Mouse (Mus musculus) embryonic facial prominence, embryonic 12.5 days (tissue): ENCODE data around the gene Cfap97d2. TPM values are rescaled to one million over a fixed set of nuclear protein-coding genes. Genes with fewer than 3 reads are reported as not detected.
A peak's percentile ranks its signal among the peaks of the same experiment; 100 is the strongest.

Experiments
- ATAC-seq: fragments of 200-750 bp; cut with Nextera tagmentation; 2 replicates; pipeline ENCODE4 v1.8.0; 2017; ENCODE audit not compliant: insufficient number of reproducible peaks, insufficient read depth, low FRiP score, low TSS enrichment
- H3K27ac ChIP-seq: fragments of 300-500 bp; sonication (generic); 2 replicates; pipeline ENCODE4 v1.5.1; 2016; ENCODE audit warnings: mild to moderate bottlenecking
- H3K27me3 ChIP-seq: fragments of 300-500 bp; sonication (generic); 2 replicates; pipeline ENCODE4 v1.6.1; 2016; ENCODE audit warnings: mild to moderate bottlenecking, moderate library complexity
- H3K36me3 ChIP-seq: fragments of 300-500 bp; sonication (generic); 2 replicates; pipeline ENCODE4 v1.6.1; 2016; ENCODE audit warnings: mild to moderate bottlenecking
- H3K4me1 ChIP-seq: fragments of 300-500 bp; sonication (generic); 2 replicates; pipeline ENCODE4 v1.6.1; 2016
- H3K4me2 ChIP-seq: fragments of 300-500 bp; sonication (generic); replicated peaks from 2 replicates; pipeline ENCODE4 v1.6.1; 2016; ENCODE audit warnings: mild to moderate bottlenecking, moderate library complexity
- H3K4me3 ChIP-seq: fragments of 300-500 bp; sonication (generic); 2 replicates; pipeline ENCODE4 v1.5.1; 2016; ENCODE audit warnings: mild to moderate bottlenecking
- H3K9ac ChIP-seq: fragments of 300-500 bp; sonication (generic); 2 replicates; pipeline ENCODE4 v1.6.1; 2016; ENCODE audit warnings: mild to moderate bottlenecking, moderate library complexity
- H3K9me3 ChIP-seq: fragments of 300-500 bp; sonication (generic); 2 replicates; pipeline ENCODE4 v1.6.1; 2016; ENCODE audit warnings: mild to moderate bottlenecking, moderate library complexity
- WGBS: fragments of 180-500 bp; shearing (Covaris S2); methylation state at CpG from one replicate; pipeline ENCODE4 v1.1.7; 2016; 5-methylcytosine and 5-hydroxymethylcytosine counted together
- polyA plus RNA-seq: library from polyadenylated mRNA; unstranded; fragments of >200 nt; fragmentation: Nextera tagmentation; extraction: Ambion mirVana; gene quantifications from 2 replicates; pipeline ENCODE4 v1.2.1, GENCODE M21; 2016

Gene Cfap97d2
- polyA plus RNA-seq, 1 experiment from 2014 or later = 0.35 TPM

- Histone ChIP-seq H3K4me1 (peaks cover 24% of the 10 kb centered on the region), H3K4me2 (no peak overlapping the region), H3K36me3 (no peaks in the 10 kb centered on the region), H3K9me3 (no peaks in the 10 kb centered on the region), H3K27me3 (peaks cover 12% of the 10 kb centered on the region; the same call in 1 of the 2 replicates), H3K9ac (no peak overlapping the region), H3K27ac (no peak overlapping the region), H3K4me3 (no peak overlapping the region)
- 42% methylated on average over 12 of the region's 12 CpGs for WGBS
- ATAC-seq = no peak
These were observed 31.2 kb upstream of the Cfap97d2 start for GRCm38 (mm10) chr8:13674294-13675010.

GRCm38 (mm10) chr8:13675121-13675520 is 30.6 kb upstream of the Cfap97d2 start:
- no peak for ATAC-seq
- no peak overlapping the region for H3K9ac ChIP-seq
- no peaks in the 10 kb centered on the region for H3K36me3 ChIP-seq
- peak overlapping the region; percentile 86 for H3K4me2 ChIP-seq
- no peaks in the 10 kb centered on the region for H3K9me3 ChIP-seq
- H3K27me3 ChIP-seq = peaks cover 12% of the 10 kb centered on the region; the same call in 1 of the 2 replicates
- 60% methylated on average over 4 of the region's 4 CpGs for WGBS
- no peak overlapping the region for H3K27ac ChIP-seq
- H3K4me1 ChIP-seq = peaks cover 18% of the 10 kb centered on the region
- H3K4me3 ChIP-seq = peak overlapping the region; percentile 77; the same call in 1 of the 2 replicates

DNA sequence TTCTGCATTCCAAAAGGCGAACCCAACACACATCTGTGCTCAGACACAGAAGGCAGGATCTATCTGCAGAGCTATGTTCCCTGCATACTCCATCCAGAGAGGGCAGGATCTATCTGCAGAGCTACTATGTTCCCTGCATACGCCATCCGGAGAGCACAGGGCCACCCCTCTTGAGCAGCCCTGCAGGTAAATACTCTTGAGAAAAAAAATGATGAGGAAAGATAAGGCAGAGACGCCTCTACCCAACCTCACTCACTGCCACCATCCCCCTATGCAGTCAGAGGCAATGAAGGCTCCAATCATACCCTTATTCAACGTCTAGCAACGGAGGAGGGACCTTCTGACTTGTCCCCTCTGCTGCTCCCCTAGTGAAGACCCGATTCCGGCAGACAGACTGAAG is 30.2 kb upstream of the Cfap97d2 start:
- WGBS = 42% methylated on average over 8 of the region's 8 CpGs
- H3K9ac ChIP-seq = 0 out of 2 replicates have a peak overlapping the region, but pooled peaks have one; percentile 64

GRCm38 (mm10) chr8:13676302-13676700 is 29.4 kb upstream of the Cfap97d2 start:
- no peak for ATAC-seq
- Histone ChIP-seq H3K4me1 (peaks cover 18% of the 10 kb centered on the region), H3K9ac (peak overlapping the region; percentile 64), H3K27me3 (peaks cover 12% of the 10 kb centered on the region; the same call in 1 of the 2 replicates), H3K36me3 (no peaks in the 10 kb centered on the region), H3K9me3 (no peaks in the 10 kb centered on the region), H3K4me3 (peak overlapping the region; percentile 77), H3K27ac (peak overlapping the region; percentile 58; the same call in 1 of the 2 replicates), H3K4me2 (peak overlapping the region; percentile 86)
- WGBS = 1% methylated on average over 12 of the region's 12 CpGs

More for the DNA sequence above, 30.2 kb upstream of the Cfap97d2 start:
- H3K4me1 ChIP-seq = peaks cover 18% of the 10 kb centered on the region
- peak overlapping the region; percentile 58; the same call in 1 of the 2 replicates for H3K27ac ChIP-seq
- H3K4me3 ChIP-seq = peak overlapping the region; percentile 77
- peak overlapping the region; percentile 86 for H3K4me2 ChIP-seq
- H3K9me3 ChIP-seq = no peaks in the 10 kb centered on the region
- ATAC-seq = no peak
- H3K27me3 ChIP-seq = peaks cover 12% of the 10 kb centered on the region; the same call in 1 of the 2 replicates
- no peaks in the 10 kb centered on the region for H3K36me3 ChIP-seq

DNA sequence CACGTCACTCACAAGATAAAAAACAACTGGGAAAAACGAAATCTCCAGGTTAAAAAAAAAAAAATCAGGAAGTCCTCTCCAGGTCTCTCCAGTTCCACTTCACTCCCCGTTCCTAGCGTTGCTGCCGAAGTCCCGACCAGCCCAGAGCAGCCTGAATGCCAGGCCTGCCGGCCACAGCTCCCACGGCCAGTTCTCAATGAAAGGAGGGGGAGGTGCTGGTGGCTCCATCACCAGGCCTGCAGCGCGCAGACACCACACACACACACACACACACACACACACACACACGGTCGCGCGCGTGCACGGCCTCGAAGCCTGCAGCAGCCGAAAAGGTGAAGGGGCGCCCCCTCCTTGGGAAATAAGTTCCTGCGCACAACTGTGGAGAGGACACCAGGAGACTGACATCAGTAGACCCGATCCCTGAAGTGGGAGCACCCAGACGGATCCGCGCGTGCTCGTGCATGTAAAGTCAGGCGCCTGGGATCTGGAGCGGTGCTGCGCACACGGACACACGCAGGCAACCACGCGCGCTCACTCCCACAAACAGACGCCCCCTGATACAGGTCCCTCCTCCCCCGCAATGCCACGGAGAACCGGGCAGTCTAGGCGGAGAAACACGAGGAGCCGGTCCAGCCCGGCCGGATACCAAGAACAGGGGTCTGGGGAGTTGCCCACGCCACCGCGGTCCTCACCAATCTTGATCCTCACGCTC is 28.8 kb upstream of the Cfap97d2 start:
- no peaks in the 10 kb centered on the region for H3K36me3 ChIP-seq
- peak overlapping the region; percentile 77 for H3K4me3 ChIP-seq
- peaks cover 12% of the 10 kb centered on the region; the same call in 1 of the 2 replicates for H3K27me3 ChIP-seq
- peak overlapping the region; percentile 86 for H3K4me2 ChIP-seq
- peaks cover 18% of the 10 kb centered on the region for H3K4me1 ChIP-seq
- WGBS = under 1% methylated on average over 47 of the region's 47 CpGs
- peak overlapping the region; percentile 76 for H3K27ac ChIP-seq
- H3K9me3 ChIP-seq = no peaks in the 10 kb centered on the region
- peak; percentile 58 for ATAC-seq
- H3K9ac ChIP-seq = peak overlapping the region; percentile 64

- peaks cover 12% of the 10 kb centered on the region; the same call in 1 of the 2 replicates for H3K27me3 ChIP-seq
- peak within 1 kb of the TSS; percentile 76 for H3K27ac ChIP-seq
- peak within 1 kb of the TSS; percentile 86 for H3K4me2 ChIP-seq
- peak within 1 kb of the TSS; percentile 77 for H3K4me3 ChIP-seq
- under 1% methylated on average over 42 of the region's 42 CpGs for WGBS
- no peaks in the 10 kb centered on the region for H3K9me3 ChIP-seq
- peaks cover 18% of the 10 kb centered on the region for H3K4me1 ChIP-seq
- H3K9ac ChIP-seq = peak within 1 kb of the TSS; percentile 64
- no peaks in the 10 kb centered on the region for H3K36me3 ChIP-seq
- ATAC-seq = peak; percentile 97
These were observed 28.2 kb upstream of the Cfap97d2 start, which contains the start of gene Rasa3 for GRCm38 (mm10) chr8:13677413-13677883. Rasa3 (minus strand) TSS chr8:13677603.

DNA sequence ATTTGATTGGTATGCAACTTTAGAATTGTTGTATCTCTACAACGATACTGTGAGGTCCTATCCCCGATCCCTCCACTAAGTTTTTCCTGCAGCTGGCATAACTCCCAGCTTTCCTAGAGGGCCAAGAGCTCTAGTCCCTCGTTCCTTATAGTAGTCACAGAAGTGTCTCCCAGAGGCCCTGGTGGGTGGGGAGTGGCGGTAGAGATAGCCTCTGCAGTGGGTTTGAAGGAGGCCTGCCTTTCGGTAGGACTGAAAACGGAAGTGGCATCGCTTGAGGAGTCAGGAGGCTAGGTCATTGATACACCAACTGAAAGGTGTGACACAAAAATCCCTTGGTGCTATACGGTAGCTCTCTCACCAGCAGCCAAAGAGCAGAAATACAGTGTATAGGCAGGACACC is 27.5 kb upstream of the Cfap97d2 start:
- Histone ChIP-seq H3K9me3 (no peaks in the 10 kb centered on the region), H3K36me3 (no peaks in the 10 kb centered on the region), H3K9ac (peak overlapping the region; percentile 30; the same call in 1 of the 2 replicates), H3K27me3 (peaks cover 12% of the 10 kb centered on the region; the same call in 1 of the 2 replicates), H3K27ac (no peak overlapping the region), H3K4me3 (peak overlapping the region; percentile 77), H3K4me2 (peak overlapping the region; percentile 86), H3K4me1 (peaks cover 18% of the 10 kb centered on the region)
- WGBS = 48% methylated on average over 8 of the region's 8 CpGs
- ATAC-seq = no peak

GRCm38 (mm10) chr8:13684131-13684530 is 21.6 kb upstream of the Cfap97d2 start:
- H3K27me3 ChIP-seq = 0 out of 2 replicates have a peak, but pooled peaks cover 3% of the 10 kb centered on the region
- 34% methylated on average over 7 of the region's 7 CpGs for WGBS
- H3K9me3 ChIP-seq = no peaks in the 10 kb centered on the region
- no peak overlapping the region for H3K9ac ChIP-seq
- ATAC-seq = no peak
- no peak overlapping the region for H3K27ac ChIP-seq
- H3K4me1 ChIP-seq = peaks cover 8% of the 10 kb centered on the region
- no peak overlapping the region for H3K4me2 ChIP-seq
- H3K4me3 ChIP-seq = no peak overlapping the region
- H3K36me3 ChIP-seq = no peaks in the 10 kb centered on the region

DNA sequence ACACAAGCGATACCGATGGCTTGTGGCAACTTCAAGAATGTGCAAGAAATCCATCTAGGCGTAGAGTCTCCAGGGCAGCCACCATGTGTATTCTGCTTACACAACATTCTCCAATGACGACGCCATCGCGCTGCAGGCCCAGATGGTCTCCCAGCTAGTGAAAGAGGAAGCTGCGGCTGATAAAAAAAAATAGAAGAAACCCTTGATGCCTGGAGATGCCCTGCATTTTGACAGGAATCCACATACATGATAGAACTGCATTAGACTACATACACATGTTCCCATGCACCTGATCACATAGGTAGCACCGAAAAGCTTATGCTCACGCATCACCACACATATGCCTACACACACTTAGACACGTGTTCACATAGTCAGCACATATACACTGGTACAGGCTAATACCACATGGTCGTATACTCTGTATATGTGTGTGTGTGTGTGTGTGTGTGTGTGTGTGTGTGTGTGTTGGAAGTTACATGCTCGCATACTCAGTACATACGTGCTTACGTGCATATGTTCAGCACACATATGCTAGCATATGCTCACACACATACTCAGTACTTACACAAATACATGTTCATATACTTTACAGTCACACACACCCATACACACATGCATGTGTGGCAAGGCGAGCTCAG is 19.9 kb upstream of the Cfap97d2 start:
- no peak overlapping the region for H3K27ac ChIP-seq
- H3K4me2 ChIP-seq = no peak overlapping the region
- no peak for ATAC-seq
- peaks cover 8% of the 10 kb centered on the region for H3K4me1 ChIP-seq
- no peaks in the 10 kb centered on the region for H3K27me3 ChIP-seq
- H3K9ac ChIP-seq = no peak overlapping the region
- H3K36me3 ChIP-seq = no peaks in the 10 kb centered on the region
- H3K9me3 ChIP-seq = no peaks in the 10 kb centered on the region
- WGBS = 89% methylated on average over 16 of the region's 16 CpGs
- H3K4me3 ChIP-seq = no peak overlapping the region

DNA sequence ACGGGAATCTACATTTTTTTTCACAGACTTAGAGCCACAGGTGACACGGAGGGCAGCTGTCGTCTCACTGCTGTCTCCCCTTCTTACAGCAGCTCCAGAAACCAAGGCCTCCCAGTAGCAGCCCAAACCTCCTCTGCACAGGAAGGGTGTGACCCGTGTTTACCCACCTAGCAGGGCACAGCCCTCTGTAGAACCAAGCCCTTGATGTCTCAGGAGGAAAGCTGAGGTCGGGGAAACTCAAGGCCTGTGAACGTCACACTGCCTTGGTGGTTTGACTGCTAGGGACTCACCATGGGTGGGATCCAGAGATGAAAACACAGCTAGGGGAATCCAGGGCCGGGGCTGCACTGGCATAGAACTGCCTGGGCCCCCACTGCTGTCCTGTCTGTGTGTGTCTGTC is 19.3 kb upstream of the Cfap97d2 start:
- peaks cover 8% of the 10 kb centered on the region for H3K4me1 ChIP-seq
- H3K27me3 ChIP-seq = no peaks in the 10 kb centered on the region
- H3K4me3 ChIP-seq = no peak overlapping the region
- H3K27ac ChIP-seq = no peak overlapping the region
- H3K36me3 ChIP-seq = no peaks in the 10 kb centered on the region
- H3K9ac ChIP-seq = no peak overlapping the region
- no peak for ATAC-seq
- 69% methylated on average over 7 of the region's 7 CpGs for WGBS
- H3K4me2 ChIP-seq = no peak overlapping the region
- H3K9me3 ChIP-seq = no peaks in the 10 kb centered on the region

DNA sequence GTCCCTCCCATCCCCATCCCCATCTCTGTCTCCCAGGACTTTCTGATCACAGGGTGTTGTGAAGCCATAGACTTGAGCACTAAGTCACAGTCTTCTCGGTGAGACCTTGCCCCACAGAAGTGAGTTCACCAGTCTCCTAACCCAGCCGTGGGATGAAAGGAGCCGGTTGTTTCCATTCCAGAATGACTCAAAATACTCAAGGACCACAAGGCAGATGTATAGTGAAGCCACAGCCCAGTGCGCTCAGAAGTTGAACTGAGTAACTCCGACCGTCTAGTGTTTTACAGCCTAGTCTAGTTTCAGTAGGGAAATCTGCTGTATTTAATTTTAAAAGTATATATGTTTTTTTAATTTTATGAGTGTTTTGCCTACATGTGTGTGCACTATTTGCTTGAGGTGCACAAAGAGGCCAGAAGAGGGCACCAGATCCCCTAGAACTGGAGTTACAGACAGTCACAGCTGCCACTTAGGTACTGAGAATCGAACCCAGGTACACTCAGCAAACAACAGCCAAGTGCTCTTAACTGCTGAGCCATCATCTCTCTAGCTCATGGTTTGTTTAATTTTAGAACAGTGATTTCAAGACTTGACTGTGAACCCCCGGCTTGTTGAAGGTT is 18.5 kb upstream of the Cfap97d2 start:
- peaks cover 8% of the 10 kb centered on the region for H3K4me1 ChIP-seq
- no peak overlapping the region for H3K4me2 ChIP-seq
- 91% methylated on average over 8 of the region's 8 CpGs for WGBS
- H3K4me3 ChIP-seq = no peak overlapping the region
- no peak overlapping the region for H3K27ac ChIP-seq
- no peak overlapping the region for H3K9ac ChIP-seq
- H3K9me3 ChIP-seq = no peaks in the 10 kb centered on the region
- no peak for ATAC-seq
- H3K27me3 ChIP-seq = no peaks in the 10 kb centered on the region
- H3K36me3 ChIP-seq = no peaks in the 10 kb centered on the region
